Comparison of ENCODE assay signal across 10 mouse cellular contexts in genomic region chr11:98849196-98849894, GRCm38 (mm10). TPM values are rescaled to one million over a fixed set of nuclear protein-coding genes. Genes with fewer than 3 reads are reported as not detected.
A peak's percentile ranks its signal among the peaks of the same experiment; 100 is the strongest.
DNase-seq lines count a peak whose midpoint lies in the region; ATAC-seq and TF ChIP-seq lines count a peak whose summit lies in the region.
"Had no signal": no experiment of that assay in that cellular context is flagged by ENCODE, and none has a peak within 500 bp of the region (broad histone marks: within the 10 kb centered on the region; RNA-seq: fewer than 3 reads in every experiment).

No protein-coding gene starts in this region.

- 11% methylated on average over 19 of the region's 19 CpGs for WGBS in kidney, postnatal 0 days
- 12% methylated on average over 19 of the region's 19 CpGs for WGBS in limb, embryonic 10.5 days
- WGBS in neural tube, embryonic 12.5 days = 8% methylated on average over 19 of the region's 19 CpGs

- no peaks in the 10 kb centered on the region for H3K27me3 ChIP-seq in kidney, postnatal 0 days (ENCODE audit: insufficient read depth, low read length)
- peaks cover 40% of the 10 kb centered on the region for H3K27me3 ChIP-seq in limb, embryonic 10.5 days (ENCODE audit: low read depth, poor library complexity, severe bottlenecking)
- 0 out of 2 replicates have a peak, but pooled peaks cover 6% of the 10 kb centered on the region for H3K27me3 ChIP-seq in neural tube, embryonic 12.5 days (replicated peaks)

- 0 out of 2 replicates have a peak, but pooled peaks cover 5% of the 10 kb centered on the region for H3K4me1 ChIP-seq in kidney, postnatal 0 days (replicated peaks; ENCODE audit: insufficient read depth, low read length)
- H3K4me1 ChIP-seq in limb, embryonic 10.5 days = peaks cover 40% of the 10 kb centered on the region
- H3K4me1 ChIP-seq in neural tube, embryonic 12.5 days = peaks cover 24% of the 10 kb centered on the region

- 0 out of 2 replicates have a peak, but pooled peaks have one; percentile 26 for ATAC-seq in kidney, postnatal 0 days (replicated peaks; ENCODE audit: low FRiP score, low read depth)
- no peak for ATAC-seq in neural tube, embryonic 12.5 days (ENCODE audit: low FRiP score, low read depth)
- no peak for ATAC-seq in activated CD4-positive, CD25-positive, alpha-beta regulatory T cell, adult 4 months

- H3K36me3 ChIP-seq in kidney, postnatal 0 days (ENCODE audit: insufficient read depth, low read length) = no peaks in the 10 kb centered on the region
- no peaks in the 10 kb centered on the region for H3K36me3 ChIP-seq in limb, embryonic 10.5 days
- no peaks in the 10 kb centered on the region for H3K36me3 ChIP-seq in neural tube, embryonic 12.5 days

- peak; percentile 27; the same call in 1 of the 2 replicates for TF ChIP-seq CTCF in kidney, postnatal 0 days (IDR thresholded peaks at IDR 0.05; ENCODE audit: low read depth)

- H3K4me2 ChIP-seq in kidney, postnatal 0 days (ENCODE audit: low read length) = no peak overlapping the region
- peak overlapping the region; percentile 31 for H3K4me2 ChIP-seq in neural tube, embryonic 12.5 days (replicated peaks)

- H3K9me3 ChIP-seq in kidney, postnatal 0 days (replicated peaks; ENCODE audit: low read length) = no peaks in the 10 kb centered on the region
- H3K9me3 ChIP-seq in limb, embryonic 10.5 days (replicated peaks) = no peaks in the 10 kb centered on the region
- no peaks in the 10 kb centered on the region for H3K9me3 ChIP-seq in neural tube, embryonic 12.5 days

- DNase-seq in kidney, postnatal 0 days (ENCODE audit: low spot score) = no peak
- DNase-seq in kidney, postnatal 25 days = no peak
- DNase-seq in embryo, embryonic 9.5 days (ENCODE audit: extremely low spot score) = peak; percentile 76
- peak; percentile 63 for DNase-seq in limb, embryonic 10.5 days (ENCODE audit: low spot score)
- no peak for DNase-seq in right cerebral cortex, adult 18-20 months
- no peak for DNase-seq in lung, adult 18-20 months
- DNase-seq: cerebellum, postnatal 36 days; kidney, adult 8-10 months had no signal

- H3K27ac ChIP-seq in kidney, postnatal 0 days = no peak overlapping the region
- peak overlapping the region; percentile 75 for H3K27ac ChIP-seq in limb, embryonic 10.5 days
- H3K27ac ChIP-seq in neural tube, embryonic 12.5 days = no peak overlapping the region

- no peak overlapping the region for H3K4me3 ChIP-seq in kidney, postnatal 0 days (replicated peaks; ENCODE audit: low read depth, low read length)
- H3K4me3 ChIP-seq in limb, embryonic 10.5 days = peak overlapping the region; percentile 32
- no peak overlapping the region for H3K4me3 ChIP-seq in neural tube, embryonic 12.5 days

- no peak overlapping the region for H3K9ac ChIP-seq in kidney, postnatal 0 days (ENCODE audit: low read depth, low read length)
- H3K9ac ChIP-seq in neural tube, embryonic 12.5 days = no peak overlapping the region

RNA-seq across cellular contexts. Expression of gene Rapgefl1, which starts 12.8 kb away (rescaled TPM):
- polyA plus RNA-seq in kidney, postnatal 0 days (2015; fragmentation: Nextera tagmentation; extraction: Ambion mirVana) = 0.77 and 1.0 TPM in 2 replicates
- polyA plus RNA-seq in limb, embryonic 10.5 days (2016; fragmentation: Nextera tagmentation; extraction: Ambion mirVana) = 1.4 and 1.9 TPM in 2 replicates
- 4.4 and 4.7 TPM in 2 replicates for polyA plus RNA-seq in neural tube, embryonic 12.5 days (2016; fragmentation: Nextera tagmentation; extraction: Ambion mirVana)
- polyA plus RNA-seq in activated CD4-positive, CD25-positive, alpha-beta regulatory T cell, adult 4 months (2017; shearing (Covaris generic)) = under 1 TPM in 1 of 2 experiments, not detected in 1; 0.15 TPM

RNA-seq across cellular contexts. Expression of gene Wipf2, which starts 14.1 kb away (rescaled TPM):
- 3.4 and 3.5 TPM in 2 replicates for polyA plus RNA-seq in kidney, postnatal 0 days (2015; fragmentation: Nextera tagmentation; extraction: Ambion mirVana)
- polyA plus RNA-seq in limb, embryonic 10.5 days (2016; fragmentation: Nextera tagmentation; extraction: Ambion mirVana) = 5.4 and 6.2 TPM in 2 replicates
- polyA plus RNA-seq in neural tube, embryonic 12.5 days (2016; fragmentation: Nextera tagmentation; extraction: Ambion mirVana) = 4.2 and 5.4 TPM in 2 replicates
- polyA plus RNA-seq in activated CD4-positive, CD25-positive, alpha-beta regulatory T cell, adult 4 months (2017; shearing (Covaris generic)) = 10 to 100 TPM; 10.9 to 12.3 TPM

RNA-seq across cellular contexts. Expression of gene Casc3, which starts 44.6 kb away (rescaled TPM):
- polyA plus RNA-seq in kidney, postnatal 0 days (2015; fragmentation: Nextera tagmentation; extraction: Ambion mirVana) = 24.6 and 25.7 TPM in 2 replicates
- polyA plus RNA-seq in limb, embryonic 10.5 days (2016; fragmentation: Nextera tagmentation; extraction: Ambion mirVana) = 46.7 and 51.9 TPM in 2 replicates
- polyA plus RNA-seq in neural tube, embryonic 12.5 days (2016; fragmentation: Nextera tagmentation; extraction: Ambion mirVana) = 65.1 and 68.5 TPM in 2 replicates
- 10 to 100 TPM; 10.6 to 11.2 TPM for polyA plus RNA-seq in activated CD4-positive, CD25-positive, alpha-beta regulatory T cell, adult 4 months (2017; shearing (Covaris generic))

RNA-seq across cellular contexts. Expression of gene Msl1, which starts 54.0 kb away (rescaled TPM):
- polyA plus RNA-seq in kidney, postnatal 0 days (2015; fragmentation: Nextera tagmentation; extraction: Ambion mirVana) = 17.8 and 19.3 TPM in 2 replicates
- 22.8 and 25.0 TPM in 2 replicates for polyA plus RNA-seq in limb, embryonic 10.5 days (2016; fragmentation: Nextera tagmentation; extraction: Ambion mirVana)
- 37.0 and 40.8 TPM in 2 replicates for polyA plus RNA-seq in neural tube, embryonic 12.5 days (2016; fragmentation: Nextera tagmentation; extraction: Ambion mirVana)
- 10 to 100 TPM; 19.9 to 22.0 TPM for polyA plus RNA-seq in activated CD4-positive, CD25-positive, alpha-beta regulatory T cell, adult 4 months (2017; shearing (Covaris generic))

RNA-seq across cellular contexts. Expression of gene Cdc6, which starts 58.3 kb away (rescaled TPM):
- polyA plus RNA-seq in kidney, postnatal 0 days (2015; fragmentation: Nextera tagmentation; extraction: Ambion mirVana) = 12.3 and 15.5 TPM in 2 replicates
- 69.9 and 79.5 TPM in 2 replicates for polyA plus RNA-seq in limb, embryonic 10.5 days (2016; fragmentation: Nextera tagmentation; extraction: Ambion mirVana)
- polyA plus RNA-seq in neural tube, embryonic 12.5 days (2016; fragmentation: Nextera tagmentation; extraction: Ambion mirVana) = 18.4 and 19.2 TPM in 2 replicates
- 10 to 100 TPM; 10.1 to 17.7 TPM for polyA plus RNA-seq in activated CD4-positive, CD25-positive, alpha-beta regulatory T cell, adult 4 months (2017; shearing (Covaris generic))

Comparison
In these comparisons a context has a peak if more than half of its experiments do, and no peak if none do; other contexts are left out.
1. DNase-seq: peak in embryo, embryonic 9.5 days (single experiment) and limb, embryonic 10.5 days (single experiment); none in kidney, postnatal 0 days (single experiment), kidney, postnatal 25 days (0 of 2), right cerebral cortex, adult 18-20 months (single experiment) and lung, adult 18-20 months (0 of 2).